Mouse (Mus musculus): Measurements from ENCODE around the gene Sh3bp1. TPM values are rescaled to one million over a fixed set of nuclear protein-coding genes. Genes with fewer than 3 reads are reported as not detected.

The Sh3bp1 gene
- total and polyA plus RNA-seq, 2 experiments from 2014 or later, result 3.3 to 6.4 TPM

DNA sequence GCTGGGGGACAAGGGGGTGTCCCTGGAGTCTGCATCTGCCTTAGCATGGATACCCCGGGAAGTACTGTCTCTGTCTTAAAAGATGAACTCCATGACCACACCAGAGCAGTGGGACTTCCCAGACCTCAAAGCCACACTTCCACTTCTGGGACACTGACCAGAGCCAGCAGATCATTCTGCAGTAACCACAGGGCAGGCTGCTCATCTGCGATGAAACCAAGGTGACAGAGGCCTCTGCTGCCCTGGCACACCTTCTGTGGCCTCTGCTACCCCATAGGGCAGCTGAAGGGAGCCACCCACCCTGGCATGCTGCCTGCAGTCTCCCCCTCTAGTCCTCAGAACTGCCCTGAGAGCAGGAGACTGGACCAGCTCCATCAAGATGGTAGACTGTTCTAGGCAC lies 3.8 kb upstream of the Sh3bp1 start:
- WGBS, result 82% methylated on average over 2 of the region's 2 CpGs
- no peak for ATAC-seq
- TF ChIP-seq CTCF (IDR thresholded peaks at IDR 0.05; ENCODE audit: low read depth), result no peak

DNA sequence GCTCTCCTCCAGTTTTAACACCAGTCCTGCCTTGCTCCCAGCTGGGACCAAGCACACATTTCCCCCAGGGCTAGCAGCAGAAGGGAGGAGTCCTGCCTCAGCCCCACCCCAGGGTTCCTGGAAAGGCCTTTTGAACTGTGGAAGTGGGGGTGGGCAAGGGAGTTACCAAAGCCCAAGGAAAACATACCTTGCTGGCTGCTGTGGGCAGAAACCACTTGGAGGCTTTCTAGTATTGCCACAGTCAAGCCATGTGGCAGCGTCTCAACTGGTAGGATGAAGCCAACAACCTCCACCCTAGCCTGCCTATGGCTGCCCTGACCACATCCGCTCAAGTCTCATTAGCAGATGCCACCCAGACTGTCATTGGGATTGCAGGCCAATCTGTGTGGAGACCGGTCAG lies 3.4 kb upstream of the Sh3bp1 start:
- Histone ChIP-seq H3K27me3 (ENCODE audit: insufficient read depth, low read length) (0 out of 2 replicates have a peak, but pooled peaks cover 4% of the 10 kb centered on the region), H3K9ac (no peak overlapping the region), H3K27ac (ENCODE audit: low read depth, low read length) (no peak overlapping the region), H3K4me2 (ENCODE audit: low read depth) (no peak overlapping the region), H3K4me1 (ENCODE audit: insufficient read depth) (no peaks in the 10 kb centered on the region), H3K4me3 (ENCODE audit: low read depth, low read length) (no peak overlapping the region), H3K9me3 (ENCODE audit: low read length) (no peaks in the 10 kb centered on the region), H3K36me3 (ENCODE audit: insufficient read depth) (peaks cover 23% of the 10 kb centered on the region)
- ATAC-seq (no peak), DNase-seq (no peak)
- no peak for TF ChIP-seq CTCF (IDR thresholded peaks at IDR 0.05; ENCODE audit: low read depth)
- 86% methylated on average over 3 of the region's 3 CpGs for WGBS

More for the DNA sequence above, 3.8 kb upstream of the Sh3bp1 start:
- peaks cover 27% of the 10 kb centered on the region for H3K36me3 ChIP-seq (ENCODE audit: insufficient read depth)
- H3K4me1 ChIP-seq (ENCODE audit: insufficient read depth), result no peaks in the 10 kb centered on the region
- no peak overlapping the region for H3K4me2 ChIP-seq (ENCODE audit: low read depth)
- H3K9ac ChIP-seq, result no peak overlapping the region
- H3K9me3 ChIP-seq (ENCODE audit: low read length), result no peaks in the 10 kb centered on the region
- no peak for DNase-seq
- 0 out of 2 replicates have a peak, but pooled peaks cover 4% of the 10 kb centered on the region for H3K27me3 ChIP-seq (ENCODE audit: insufficient read depth, low read length)
- H3K27ac ChIP-seq (ENCODE audit: low read depth, low read length), result no peak overlapping the region
- no peak overlapping the region for H3K4me3 ChIP-seq (ENCODE audit: low read depth, low read length)

DNA sequence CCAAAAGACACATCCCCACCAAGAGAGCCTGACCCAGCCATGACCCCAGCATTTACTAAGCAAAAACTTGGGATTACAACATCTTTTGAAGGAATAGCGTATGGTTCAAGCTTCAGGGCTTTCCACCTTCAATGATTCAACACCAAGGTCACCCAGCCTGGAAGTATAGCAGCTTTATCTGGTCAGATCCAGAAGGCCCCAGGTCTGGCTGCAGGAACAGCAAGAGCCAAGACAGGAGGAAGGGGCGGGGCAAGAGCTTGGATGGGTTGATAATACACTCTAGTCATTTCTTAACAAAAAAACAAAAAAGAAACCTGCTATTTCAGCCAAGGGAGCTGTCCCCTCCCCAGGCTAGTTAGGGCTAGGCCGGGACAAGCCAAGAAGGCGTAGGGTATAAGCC lies 2.1 kb upstream of the Sh3bp1 start:
- Histone ChIP-seq H3K27me3 (ENCODE audit: insufficient read depth, low read length) (0 out of 2 replicates have a peak, but pooled peaks cover 4% of the 10 kb centered on the region), H3K36me3 (ENCODE audit: insufficient read depth) (peaks cover 10% of the 10 kb centered on the region), H3K4me3 (ENCODE audit: low read depth, low read length) (no peak overlapping the region), H3K9ac (no peak overlapping the region), H3K9me3 (ENCODE audit: low read length) (no peaks in the 10 kb centered on the region), H3K27ac (ENCODE audit: low read depth, low read length) (no peak overlapping the region), H3K4me2 (ENCODE audit: low read depth) (no peak overlapping the region), H3K4me1 (ENCODE audit: insufficient read depth) (no peaks in the 10 kb centered on the region)
- DNase-seq (no peak), ATAC-seq (no peak)
- WGBS, result 92% methylated on average over 4 of the region's 4 CpGs
- TF ChIP-seq CTCF (IDR thresholded peaks at IDR 0.05; ENCODE audit: low read depth), result no peak

DNA sequence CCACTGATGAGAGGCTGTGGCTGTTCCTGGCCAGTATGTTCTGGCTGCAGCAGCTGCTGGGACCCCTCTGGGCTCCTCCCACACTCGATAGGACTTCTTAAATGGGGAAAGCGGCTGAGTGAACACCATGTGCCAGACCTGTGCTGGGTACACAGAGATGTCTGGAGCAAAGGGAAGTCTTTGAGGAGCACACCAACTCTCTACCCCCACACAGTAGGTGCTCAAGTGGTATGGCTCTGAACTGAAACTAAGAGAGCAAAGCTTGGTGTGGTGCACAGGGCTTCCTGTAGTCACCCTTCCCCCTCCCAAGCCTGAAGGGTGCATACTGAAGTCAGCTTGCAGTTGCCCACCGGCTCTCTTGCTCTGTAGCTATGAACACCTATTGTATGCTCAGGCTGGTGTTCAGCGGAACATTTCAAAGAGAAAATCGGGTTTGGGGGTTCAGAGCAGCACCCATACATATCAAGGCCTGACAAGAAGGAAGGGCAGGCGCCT lies 1.0 kb upstream of the Sh3bp1 start:
- no peak overlapping the region for H3K4me3 ChIP-seq (ENCODE audit: low read depth, low read length)
- H3K27ac ChIP-seq (ENCODE audit: low read depth, low read length), result no peak overlapping the region
- H3K27me3 ChIP-seq (ENCODE audit: insufficient read depth, low read length), result 0 out of 2 replicates have a peak, but pooled peaks cover 4% of the 10 kb centered on the region
- no peak for DNase-seq
- no peaks in the 10 kb centered on the region for H3K9me3 ChIP-seq (ENCODE audit: low read length)
- 59% methylated on average over 6 of the region's 6 CpGs for WGBS
- H3K4me2 ChIP-seq (ENCODE audit: low read depth), result no peak overlapping the region
- H3K36me3 ChIP-seq (ENCODE audit: insufficient read depth), result no peaks in the 10 kb centered on the region; the same call in 1 of the 2 replicates
- no peaks in the 10 kb centered on the region for H3K4me1 ChIP-seq (ENCODE audit: insufficient read depth)
- no peak for ATAC-seq
- no peak for TF ChIP-seq CTCF (IDR thresholded peaks at IDR 0.05; ENCODE audit: low read depth)
- no peak overlapping the region for H3K9ac ChIP-seq

DNA sequence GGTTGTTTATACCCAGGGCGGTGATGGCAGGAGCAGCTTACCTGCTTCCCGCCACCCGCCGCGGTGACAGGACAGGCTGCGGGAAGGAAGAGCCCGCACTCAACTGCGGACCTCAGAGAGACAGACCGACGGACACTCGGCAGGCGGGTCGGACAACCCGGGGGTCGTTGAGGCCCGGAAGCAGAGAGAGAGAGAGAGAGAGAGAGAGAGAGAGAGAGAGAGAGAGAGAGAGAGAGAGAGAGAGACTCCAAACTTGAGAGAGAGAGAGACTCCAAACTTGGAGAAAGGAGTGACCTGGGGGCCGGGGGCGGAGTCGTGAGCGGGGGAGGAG lies 194 bp upstream of the Sh3bp1 start, which contains the start of gene Gm49510:
Gene Gm49510 (plus strand): TSS at position 259 of the 331 bp plus-strand sequence.
- 0 out of 2 replicates have a peak within 1 kb of the TSS, but pooled peaks have one; percentile 35 for H3K27ac ChIP-seq (ENCODE audit: low read depth, low read length)
- H3K9me3 ChIP-seq (ENCODE audit: low read length), result no peaks in the 10 kb centered on the region
- H3K4me1 ChIP-seq (ENCODE audit: insufficient read depth), result no peaks in the 10 kb centered on the region
- peak within 1 kb of the TSS; percentile 48 for H3K4me3 ChIP-seq (ENCODE audit: low read depth, low read length)
- H3K27me3 ChIP-seq (ENCODE audit: insufficient read depth, low read length), result 0 out of 2 replicates have a peak, but pooled peaks cover 4% of the 10 kb centered on the region
- peak within 1 kb of the TSS; percentile 98 for H3K4me2 ChIP-seq (ENCODE audit: low read depth)
- ATAC-seq (no peak), DNase-seq (no peak)
- H3K36me3 ChIP-seq (ENCODE audit: insufficient read depth), result no peaks in the 10 kb centered on the region
- TF ChIP-seq CTCF (IDR thresholded peaks at IDR 0.05; ENCODE audit: low read depth), result no peak
- 4% methylated on average over 20 of the region's 20 CpGs for WGBS
- H3K9ac ChIP-seq, result peak within 1 kb of the TSS; percentile 56

DNA sequence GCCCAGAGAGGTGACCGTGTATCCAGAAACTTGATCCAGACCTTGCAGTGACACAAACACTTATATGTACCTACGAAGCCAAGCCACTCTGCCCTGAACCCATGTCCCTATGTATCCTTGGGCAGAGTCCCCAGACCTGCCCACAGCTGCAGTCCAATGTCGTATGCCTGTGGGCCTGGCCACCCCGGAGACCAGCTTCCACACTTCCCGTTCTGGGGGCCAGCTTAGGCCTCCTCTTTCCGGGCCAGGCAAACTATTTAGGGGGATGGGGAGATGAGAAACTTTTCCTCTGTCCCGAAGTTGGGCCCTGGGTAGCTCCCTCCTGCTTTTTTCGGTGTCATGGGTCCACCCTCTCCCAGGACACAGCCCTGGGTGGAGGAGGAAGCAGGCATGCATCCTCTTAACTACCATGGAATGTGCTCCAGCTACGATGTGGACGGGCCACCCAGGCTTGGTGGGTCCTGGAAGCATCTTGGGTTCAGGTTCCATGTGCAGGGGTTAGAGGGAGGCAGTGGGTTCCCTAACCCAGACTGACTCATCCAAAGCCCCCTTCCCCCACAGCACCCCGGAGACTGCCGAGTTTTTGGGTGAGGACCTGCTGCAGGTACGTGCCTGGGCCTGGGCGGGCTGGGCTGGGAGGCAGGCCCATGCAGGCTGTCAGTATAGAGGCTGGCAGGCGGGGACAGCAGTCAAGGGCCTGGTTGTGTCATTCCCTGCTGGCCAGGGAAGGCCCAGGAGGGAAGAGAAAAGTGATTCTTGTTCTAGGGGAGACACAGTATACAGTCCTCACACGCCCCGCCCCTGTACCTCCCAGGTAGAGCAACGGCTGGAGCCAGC lies 1.2 kb downstream of the Sh3bp1 start:
- Histone ChIP-seq H3K27me3 (ENCODE audit: insufficient read depth, low read length) (0 out of 2 replicates have a peak, but pooled peaks cover 4% of the 10 kb centered on the region), H3K9me3 (ENCODE audit: low read length) (no peaks in the 10 kb centered on the region), H3K4me2 (ENCODE audit: low read depth) (peak overlapping the region; percentile 98), H3K27ac (ENCODE audit: low read depth, low read length) (no peak overlapping the region), H3K4me1 (ENCODE audit: insufficient read depth) (no peaks in the 10 kb centered on the region), H3K9ac (peak overlapping the region; percentile 56; the same call in 1 of the 2 replicates), H3K4me3 (ENCODE audit: low read depth, low read length) (peak overlapping the region; percentile 48), H3K36me3 (ENCODE audit: insufficient read depth) (no peaks in the 10 kb centered on the region)
- ATAC-seq (no peak), DNase-seq (no peak)
- no peak for TF ChIP-seq CTCF (IDR thresholded peaks at IDR 0.05; ENCODE audit: low read depth)
- WGBS, result 30% methylated on average over 18 of the region's 18 CpGs

DNA sequence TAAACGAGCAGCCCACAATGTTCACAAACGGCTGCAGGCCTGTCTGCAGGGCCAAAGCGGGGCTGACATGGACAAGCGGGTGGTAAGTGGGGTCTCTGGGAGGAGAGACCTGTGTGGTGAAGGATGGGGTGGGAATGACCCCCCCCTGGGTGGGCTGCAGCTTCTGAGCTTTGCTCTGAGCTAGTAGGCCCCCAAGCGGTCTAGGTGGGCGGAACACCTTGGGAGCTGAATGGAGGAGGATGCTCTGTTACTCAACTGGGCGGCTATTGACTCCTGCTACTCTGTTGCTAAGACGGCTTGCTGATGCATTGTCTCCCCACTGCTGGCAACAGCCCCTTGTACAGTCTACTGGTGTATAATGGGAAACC lies 1.8 kb downstream of the Sh3bp1 start:
- no peak for TF ChIP-seq CTCF (IDR thresholded peaks at IDR 0.05; ENCODE audit: low read depth)

More for the DNA sequence above, 1.8 kb downstream of the Sh3bp1 start:
- Histone ChIP-seq H3K9me3 (ENCODE audit: low read length) (no peaks in the 10 kb centered on the region), H3K36me3 (ENCODE audit: insufficient read depth) (no peaks in the 10 kb centered on the region), H3K27me3 (ENCODE audit: insufficient read depth, low read length) (0 out of 2 replicates have a peak, but pooled peaks cover 4% of the 10 kb centered on the region), H3K9ac (no peak overlapping the region), H3K4me3 (ENCODE audit: low read depth, low read length) (no peak overlapping the region), H3K27ac (ENCODE audit: low read depth, low read length) (no peak overlapping the region), H3K4me1 (ENCODE audit: insufficient read depth) (no peaks in the 10 kb centered on the region), H3K4me2 (ENCODE audit: low read depth) (no peak overlapping the region)
- ATAC-seq (no peak), DNase-seq (no peak)
- WGBS, result 42% methylated on average over 8 of the region's 8 CpGs

Measured in forebrain, postnatal 0 days (tissue).